Mouse (Mus musculus): Measurements from ENCODE around the gene Higd1a. TPM values are rescaled to one million over a fixed set of nuclear protein-coding genes. Genes with fewer than 3 reads are reported as not detected.

Higd1a gene
- 100 to 1,000 TPM in 1 of 4 experiments, 10 to 100 TPM in 3; 86.5 to 102 (median 89.7) TPM for total RNA-seq (2022)

- no peak for DNase-seq (ENCODE audit: low spot score in 2 of 2)
Observed at GRCm38 (mm10) chr9:121858153-121858488, at the start of gene Higd1a. TSS of gene Higd1a (minus strand) at chr9:121858362.

DNA sequence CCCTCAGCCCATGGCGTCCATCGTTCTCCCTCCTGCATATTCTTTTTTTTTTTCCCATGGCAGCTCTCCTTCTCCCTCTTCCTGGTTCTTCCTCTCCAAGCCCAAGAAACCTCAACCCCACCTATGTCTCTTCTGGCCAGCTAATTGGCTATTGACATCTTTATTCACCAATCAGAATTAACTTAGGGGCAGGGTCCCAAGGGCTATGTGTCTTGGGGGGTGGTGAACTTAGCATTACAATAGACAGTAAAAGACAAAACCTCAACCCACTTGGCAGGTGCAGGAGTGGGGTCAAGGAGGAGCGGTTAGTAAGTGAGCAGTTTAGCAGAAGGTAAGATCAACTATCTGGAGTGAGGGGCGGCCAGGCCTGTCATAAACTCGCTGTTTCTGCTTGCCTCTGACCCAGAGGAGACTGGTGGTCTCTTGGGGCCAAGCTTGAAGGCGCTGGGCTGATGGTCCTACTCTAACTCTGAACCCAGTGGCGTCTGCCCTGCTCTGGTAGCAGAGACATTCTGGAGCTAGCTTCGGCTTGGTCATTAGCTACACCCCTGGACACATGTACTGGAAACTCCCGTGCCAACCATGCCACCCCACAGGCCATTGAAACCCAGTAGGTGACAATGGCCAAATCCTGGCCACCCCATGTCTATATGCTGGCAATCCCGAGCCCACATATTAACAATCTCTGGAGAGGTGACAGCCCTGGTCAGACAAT lies 49.4 kb upstream of the Higd1a start:
- no peak for DNase-seq (ENCODE audit: low spot score in 2 of 2)

- no peak for DNase-seq (ENCODE audit: low spot score in 2 of 2)
Observed at GRCm38 (mm10) chr9:121906456-121906855, 48.3 kb upstream of the Higd1a start.

DNA sequence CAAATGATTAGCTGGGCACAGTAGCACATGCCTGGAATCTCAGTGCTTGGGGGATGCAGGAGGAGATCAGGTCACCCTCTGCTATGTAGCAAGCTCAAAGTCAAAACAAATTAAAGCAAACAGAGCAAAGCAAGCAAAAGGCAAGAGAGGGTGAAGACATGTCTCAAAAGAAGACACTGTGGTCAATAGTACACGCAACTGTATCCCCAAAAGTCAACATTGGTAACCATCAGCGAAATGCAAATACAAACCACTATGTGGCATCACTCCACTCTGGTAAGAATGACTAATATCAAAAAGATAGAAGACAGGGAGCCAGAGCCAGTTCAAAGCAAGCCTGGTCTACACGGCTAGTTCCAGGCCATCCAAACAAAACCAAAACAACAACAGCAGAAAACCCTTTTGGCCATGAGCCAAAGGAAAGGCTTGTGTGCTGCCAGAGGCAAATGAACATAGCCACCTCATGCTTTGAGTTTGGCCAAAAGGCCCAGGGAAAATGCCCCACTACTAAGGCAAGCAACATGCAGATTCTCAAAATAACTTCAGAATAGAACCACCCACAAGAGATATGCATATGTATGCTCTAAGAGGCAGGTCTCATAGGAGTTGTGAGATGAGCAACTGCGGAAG lies 47.5 kb upstream of the Higd1a start:
- DNase-seq (ENCODE audit: low spot score in 2 of 2), result peak; percentile 25 to 45

DNA sequence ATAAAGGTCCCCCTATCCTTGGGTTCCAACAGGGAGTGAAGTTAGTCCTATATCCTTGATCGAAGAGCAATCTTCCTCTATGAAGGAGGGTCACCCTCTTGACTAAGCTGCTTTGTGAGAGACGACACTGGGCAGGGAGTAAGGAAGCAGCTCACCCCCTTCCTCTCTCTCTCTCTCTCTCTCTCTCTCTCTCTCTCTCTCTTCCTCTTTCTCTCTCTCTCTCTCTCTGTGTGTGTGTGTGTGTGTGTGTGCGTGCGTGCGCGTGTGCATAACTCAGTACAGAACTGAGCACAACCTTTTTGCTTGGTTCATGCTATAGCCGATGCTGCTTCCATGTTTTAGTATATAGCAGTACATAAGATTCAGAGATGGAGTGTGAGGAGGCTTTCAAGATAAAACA lies 46.8 kb upstream of the Higd1a start:
- DNase-seq (ENCODE audit: low spot score in 2 of 2), result no peak

DNA sequence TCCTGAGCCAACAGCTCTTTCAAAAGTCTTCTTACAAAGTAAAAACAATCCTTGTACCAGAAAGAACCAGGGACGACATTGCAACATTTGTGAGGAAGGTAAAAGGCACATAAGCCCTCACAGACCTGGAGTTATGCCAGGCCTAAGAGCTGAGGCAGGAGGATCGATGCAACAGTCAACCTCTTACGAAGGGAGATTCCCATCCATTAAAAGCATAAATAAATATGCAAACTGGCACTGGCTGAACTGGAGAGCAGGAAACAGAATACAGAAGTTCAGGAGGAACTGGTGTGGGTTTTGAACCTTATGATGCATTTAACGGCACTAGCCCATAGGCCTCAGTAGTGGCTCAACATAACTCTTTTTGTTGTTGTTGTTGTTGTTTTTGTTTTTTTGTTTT lies 46.2 kb upstream of the Higd1a start:
- DNase-seq (ENCODE audit: low spot score in 2 of 2), result no peak

DNA sequence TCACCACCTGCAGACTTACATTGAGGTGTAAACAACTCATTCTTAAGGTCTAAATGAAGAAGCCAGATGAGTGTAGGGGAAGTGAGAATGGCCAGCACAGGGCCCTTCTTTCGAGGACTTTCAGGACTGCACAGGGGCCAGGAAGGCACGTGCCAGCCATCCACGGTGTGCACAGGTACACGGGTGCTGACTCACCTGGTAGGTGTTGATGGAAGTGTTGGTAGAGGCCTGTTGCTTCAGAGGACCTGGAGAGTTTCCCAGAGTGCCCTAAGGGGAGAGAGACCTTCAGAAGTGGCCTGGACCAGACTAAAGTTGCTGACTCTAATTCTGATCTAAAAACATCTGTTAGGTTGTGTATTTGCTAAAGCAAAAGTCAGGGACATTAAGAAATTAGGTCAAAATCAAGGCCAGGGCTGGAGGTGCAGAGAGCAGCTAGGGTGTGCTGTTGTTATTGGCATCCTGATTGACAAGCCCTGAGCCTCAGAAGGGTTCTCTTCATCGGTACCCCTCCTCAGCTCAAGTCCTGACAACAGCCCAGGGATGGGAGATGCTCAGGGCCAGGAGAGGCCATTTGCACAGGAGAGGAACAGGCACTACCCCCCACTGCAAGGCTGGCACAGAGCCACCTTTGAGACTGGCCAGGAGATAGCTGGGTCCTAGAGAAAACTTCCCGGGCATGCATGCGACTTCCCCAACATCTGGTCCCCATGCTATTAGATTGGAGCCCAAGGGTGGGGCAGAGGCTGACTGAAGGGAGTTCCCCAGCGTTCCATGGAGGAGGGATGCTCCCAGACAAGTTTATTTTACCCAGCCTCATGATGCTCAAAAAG lies 45.5 kb upstream of the Higd1a start:
- DNase-seq (ENCODE audit: low spot score in 2 of 2), result no peak

GRCm38 (mm10) chr9:121901710-121902700 lies 43.8 kb upstream of the Higd1a start:
- DNase-seq (ENCODE audit: low spot score in 2 of 2), result no peak

GRCm38 (mm10) chr9:121900282-121900855 lies 42.2 kb upstream of the Higd1a start:
- DNase-seq (ENCODE audit: low spot score in 2 of 2), result no peak

GRCm38 (mm10) chr9:121899306-121899705 lies 41.1 kb upstream of the Higd1a start:
- DNase-seq (ENCODE audit: low spot score in 2 of 2), result no peak

GRCm38 (mm10) chr9:121898245-121898644 lies 40.1 kb upstream of the Higd1a start, which contains the start of gene Ackr2:
TSS of gene Ackr2 (plus strand) at chr9:121898355.
- DNase-seq (ENCODE audit: low spot score in 2 of 2), result no peak

DNA sequence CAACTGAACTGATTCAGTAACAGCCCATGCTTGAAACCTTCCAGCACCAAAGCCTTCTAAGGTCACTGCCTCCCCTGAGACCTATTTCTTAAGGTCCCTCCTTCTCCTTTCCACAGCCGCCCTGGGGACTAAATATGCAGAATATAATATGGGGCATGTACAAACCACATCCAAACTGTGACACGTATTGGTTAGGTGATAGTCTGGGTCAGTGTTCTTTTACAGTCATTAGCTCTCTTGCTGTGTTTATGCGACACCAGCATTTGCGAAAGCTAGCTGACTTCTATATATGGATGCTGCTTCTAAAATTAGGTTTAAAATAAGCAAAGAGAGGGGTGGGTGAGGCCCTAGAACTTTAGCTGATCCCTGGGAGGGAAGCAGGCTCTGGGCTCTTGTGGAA lies 38.7 kb upstream of the Higd1a start:
- no peak for DNase-seq (ENCODE audit: low spot score in 2 of 2)

DNA sequence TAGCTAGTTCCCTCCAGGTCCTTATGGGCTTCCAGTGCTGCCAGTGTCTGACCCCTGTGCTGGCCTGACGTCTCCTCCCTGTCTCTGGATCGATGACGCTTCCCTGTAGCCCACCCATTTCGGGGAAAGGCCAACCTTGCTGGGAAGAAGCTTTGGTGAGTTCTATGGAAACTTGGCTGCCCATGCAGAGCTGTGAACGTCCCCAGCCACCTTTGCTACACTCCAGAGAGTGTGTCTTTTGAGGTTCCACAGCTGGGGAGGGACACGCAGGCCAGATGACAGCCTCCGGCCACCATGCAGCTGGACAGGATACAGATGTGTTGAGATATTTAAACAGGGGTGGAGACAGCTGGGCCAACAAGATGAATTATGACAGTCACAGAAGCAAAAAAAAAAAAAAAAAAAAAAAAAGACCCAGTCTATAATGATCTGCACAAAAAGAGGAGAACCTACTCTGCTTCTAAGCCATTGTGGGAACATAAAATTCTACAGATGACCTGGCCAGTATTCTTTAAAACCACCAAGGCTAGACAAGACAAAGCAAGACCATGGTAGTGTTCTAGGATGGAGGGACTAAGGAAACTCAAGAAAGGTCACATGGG lies 37.3 kb upstream of the Higd1a start:
- no peak for DNase-seq (ENCODE audit: low spot score in 2 of 2)

GRCm38 (mm10) chr9:121894447-121894846 lies 36.3 kb upstream of the Higd1a start:
- DNase-seq (ENCODE audit: low spot score in 2 of 2), result no peak

GRCm38 (mm10) chr9:121892057-121892687 lies 34.0 kb upstream of the Higd1a start:
- DNase-seq (ENCODE audit: low spot score in 2 of 2), result no peak

GRCm38 (mm10) chr9:121891301-121891700 lies 33.1 kb upstream of the Higd1a start:
- DNase-seq (ENCODE audit: low spot score in 2 of 2), result no peak

DNA sequence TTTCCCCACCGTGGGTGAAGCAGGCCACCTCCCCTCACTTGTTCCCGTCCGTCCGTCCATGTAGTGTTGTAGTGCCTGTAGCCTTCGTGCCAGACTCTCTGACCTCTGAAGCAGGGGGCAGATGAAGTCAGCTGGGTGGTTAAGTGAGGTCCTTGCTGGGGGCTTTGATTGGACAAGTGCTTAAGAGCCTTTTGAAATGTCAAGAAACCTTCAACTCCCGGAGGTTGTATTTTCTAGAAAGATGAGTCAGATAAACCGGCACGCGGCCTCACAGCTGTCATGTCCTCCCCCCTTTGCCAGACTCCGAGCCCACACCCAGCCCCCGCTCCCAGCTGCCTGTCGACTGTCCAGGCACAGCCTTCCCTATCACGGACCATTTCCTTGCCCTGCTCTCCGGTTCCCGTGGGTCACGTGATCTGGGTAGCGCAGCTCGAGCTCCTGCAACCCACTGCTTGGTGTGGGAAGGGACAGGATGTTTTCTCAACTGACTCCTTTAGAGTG lies 32.3 kb upstream of the Higd1a start:
- DNase-seq (ENCODE audit: low spot score in 2 of 2), result peak in 1 of 2 experiments; percentile 60

GRCm38 (mm10) chr9:121889927-121890440 lies 31.8 kb upstream of the Higd1a start:
- DNase-seq (ENCODE audit: low spot score in 2 of 2), result no peak

- no peak for DNase-seq (ENCODE audit: low spot score in 2 of 2)
Observed at GRCm38 (mm10) chr9:121882015-121882457, 23.9 kb upstream of the Higd1a start.

All from left cerebral cortex, adult 8-10 months (tissue).